Mouse (Mus musculus): Measurements from ENCODE around the gene Edem2. TPM values are rescaled to one million over a fixed set of nuclear protein-coding genes. Genes with fewer than 3 reads are reported as not detected.

The Edem2 gene
- total RNA-seq, 2 experiments from 2014 or later = 3.7 to 4.2 TPM

GRCm38 (mm10) chr2:155652618-155653017 is 76.7 kb downstream of the Edem2 start:
- no peak for DNase-seq
- intact Hi-C loops (cut with DNase I) = no loop called here

Other genes starting within 250 kb of the Edem2 start
- 10 to 100 TPM; 29.2 to 33.5 TPM for gene Acss2, start 211.5 kb downstream of the Edem2 start, total RNA-seq (2021)
- under 1 TPM; 0.82 to 0.86 TPM for gene Ggt7, start 211.2 kb downstream of the Edem2 start, total RNA-seq (2021)
- 1 to 10 TPM; 3.7 to 6.0 TPM for gene Gss, start 136.7 kb downstream of the Edem2 start, total RNA-seq (2021)
- 1 to 10 TPM; 1.9 to 6.8 TPM for gene Myh7b, start 118.3 kb downstream of the Edem2 start, total RNA-seq (2021)
- 10 to 100 TPM; 85.8 to 90.9 TPM for gene Trpc4ap, start 37.1 kb downstream of the Edem2 start, total RNA-seq (2021)
- gene Gm17581, start 6.4 kb upstream of the Edem2 start, total RNA-seq (2021) = not detected
- gene Procr, start 21.6 kb upstream of the Edem2 start, total RNA-seq (2021) = 10 to 100 TPM; 10.6 to 10.9 TPM
- gene Mmp24, start 45.9 kb upstream of the Edem2 start, total RNA-seq (2021) = not detected
- gene BC029722, start 90.0 kb upstream of the Edem2 start, total RNA-seq (2021) = 10 to 100 TPM; 22.3 to 23.2 TPM
- 10 to 100 TPM; 36.1 to 45.9 TPM for gene Eif6, start 97.5 kb upstream of the Edem2 start, total RNA-seq (2021)
- gene Fam83c, start 105.4 kb upstream of the Edem2 start, total RNA-seq (2021) = not detected
- gene Uqcc1, start 200.8 kb upstream of the Edem2 start, total RNA-seq (2021) = 100 to 1,000 TPM; 151 to 164 TPM
- gene Gm15557, start 211.3 kb upstream of the Edem2 start, total RNA-seq (2021) = not detected
- gene Gdf5, start 215.9 kb upstream of the Edem2 start, total RNA-seq (2021) = under 1 TPM in 1 of 2 experiments, not detected in 1; 0.10 TPM
- 1 to 10 TPM; 3.1 to 3.2 TPM for gene Cep250, start 227.0 kb upstream of the Edem2 start, total RNA-seq (2021)

Measured in gastrocnemius, postnatal 36 days (tissue).